Mouse (Mus musculus): ENCODE measurements at regions not wholly inside any gene's neighbourhood (a gene's known extent, or its start where the extent isn't known, plus 50 kb on each side); places are given as distances from the start of the nearest gene placed in this dataset.

DNA sequence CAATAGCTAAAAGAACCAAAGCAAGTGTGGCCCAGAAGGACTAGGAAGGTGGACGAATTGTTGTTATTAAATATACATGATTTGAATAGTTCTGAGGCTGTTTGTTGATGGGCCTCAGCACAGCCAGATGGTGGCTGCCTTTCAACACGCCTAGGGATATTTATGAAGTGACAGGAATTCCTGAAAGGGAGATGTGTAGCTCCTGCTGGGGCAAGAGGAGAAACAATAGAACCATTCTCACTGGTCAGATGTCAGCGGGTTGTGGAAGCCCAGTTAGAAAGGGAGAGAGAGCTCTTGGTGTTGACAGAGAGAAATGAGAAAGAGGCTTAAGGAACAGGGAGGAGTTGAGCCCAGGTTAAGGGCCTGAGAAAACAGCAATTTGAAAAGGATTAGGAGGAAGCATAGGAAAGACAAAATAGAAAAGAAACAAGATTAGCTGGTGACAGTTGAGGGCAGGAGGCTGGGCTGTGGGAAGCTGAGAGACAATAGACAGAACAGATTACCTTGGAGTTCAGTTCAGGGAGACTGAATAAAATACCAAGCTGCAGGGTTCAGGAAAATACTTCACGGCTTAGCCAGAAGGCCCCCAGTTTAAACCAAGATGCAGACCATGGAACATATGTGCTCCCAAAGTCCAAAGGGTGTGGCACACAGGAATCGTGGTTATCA, 174.7 kb upstream of the Ptbp2 start:
- Histone ChIP-seq H3K4me2 (no peak overlapping the region), H3K27ac (no peak overlapping the region), H3K36me3 (no peaks in the 10 kb centered on the region), H3K4me3 (replicated peaks) (no peak overlapping the region), H3K9me3 (no peaks in the 10 kb centered on the region), H3K9ac (replicated peaks) (no peak overlapping the region), H3K27me3 (no peaks in the 10 kb centered on the region), H3K4me1 (replicated peaks) (0 out of 2 replicates have a peak, but pooled peaks cover 7% of the 10 kb centered on the region)
- WGBS = 37% methylated on average over 5 of the region's 5 CpGs
- ATAC-seq (ENCODE audit: insufficient number of reproducible peaks, insufficient read depth, low FRiP score, low TSS enrichment, low read depth) = no peak

DNA sequence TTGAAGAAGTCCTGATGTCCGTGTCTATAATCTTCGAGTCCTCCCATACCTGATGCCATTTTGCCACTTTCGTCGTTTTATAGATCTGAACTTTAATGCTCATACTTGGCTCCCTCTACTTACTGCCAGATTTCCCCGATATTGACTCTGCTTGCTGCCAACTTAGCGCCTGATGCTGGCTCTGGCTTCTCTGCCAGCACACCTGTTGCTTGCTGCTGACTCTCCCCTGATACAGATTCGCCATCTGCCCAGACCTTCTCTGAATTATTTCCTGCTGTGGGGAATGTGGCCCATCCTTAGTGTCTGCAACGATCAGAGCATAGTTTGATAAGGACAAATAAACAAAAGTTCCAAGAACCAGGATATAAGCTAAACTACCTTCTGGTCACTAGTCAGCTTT, 173.3 kb upstream of the Ptbp2 start:
- Histone ChIP-seq H3K27me3 (no peaks in the 10 kb centered on the region), H3K4me3 (replicated peaks) (no peak overlapping the region), H3K27ac (no peak overlapping the region), H3K9me3 (no peaks in the 10 kb centered on the region), H3K36me3 (no peaks in the 10 kb centered on the region), H3K4me1 (replicated peaks) (0 out of 2 replicates have a peak, but pooled peaks cover 7% of the 10 kb centered on the region), H3K4me2 (no peak overlapping the region), H3K9ac (replicated peaks) (no peak overlapping the region)
- ATAC-seq (ENCODE audit: insufficient number of reproducible peaks, insufficient read depth, low FRiP score, low TSS enrichment, low read depth) = no peak
- WGBS = 81% methylated on average over 8 of the region's 8 CpGs

DNA sequence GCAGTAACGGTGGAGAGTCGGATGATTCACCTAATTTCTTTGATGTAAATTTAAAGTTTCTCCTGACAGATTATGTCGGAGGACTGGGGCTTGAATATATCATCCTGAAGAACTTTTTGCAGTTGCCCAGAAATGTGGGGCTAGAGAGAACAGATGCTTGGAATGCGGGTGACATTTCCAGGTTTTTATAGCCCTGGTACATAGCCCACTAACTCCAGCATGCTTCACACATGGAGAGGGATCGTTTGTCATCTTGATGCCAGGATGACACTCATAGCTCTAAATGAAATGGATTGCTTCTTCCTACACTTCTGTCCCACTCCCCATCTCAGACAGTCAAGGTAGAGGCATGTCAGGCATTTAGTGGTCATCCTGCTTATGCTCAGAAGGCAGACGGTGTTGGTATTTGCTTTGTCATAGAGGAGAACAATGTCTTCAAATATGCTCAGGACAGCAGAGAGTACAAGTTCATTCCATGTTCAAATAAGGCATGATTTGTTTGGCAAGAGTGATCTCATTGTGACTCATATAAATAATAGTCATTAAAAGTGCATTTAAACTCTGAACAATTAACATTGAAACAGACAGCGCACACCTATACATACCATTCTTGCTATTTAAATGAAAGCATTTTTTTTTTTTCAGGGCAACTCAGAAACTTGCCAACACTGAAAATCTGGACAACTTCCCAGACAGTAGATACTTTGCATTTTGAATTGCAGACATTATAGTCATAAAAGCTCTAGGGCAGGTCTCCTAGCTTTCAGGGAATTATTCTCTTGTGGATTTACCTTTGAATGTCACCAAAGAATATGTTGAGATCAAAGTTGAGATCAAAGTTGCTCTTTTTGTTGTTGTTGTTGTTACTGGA, 171.7 kb upstream of the Ptbp2 start:
- H3K27ac ChIP-seq = no peak overlapping the region

DNA sequence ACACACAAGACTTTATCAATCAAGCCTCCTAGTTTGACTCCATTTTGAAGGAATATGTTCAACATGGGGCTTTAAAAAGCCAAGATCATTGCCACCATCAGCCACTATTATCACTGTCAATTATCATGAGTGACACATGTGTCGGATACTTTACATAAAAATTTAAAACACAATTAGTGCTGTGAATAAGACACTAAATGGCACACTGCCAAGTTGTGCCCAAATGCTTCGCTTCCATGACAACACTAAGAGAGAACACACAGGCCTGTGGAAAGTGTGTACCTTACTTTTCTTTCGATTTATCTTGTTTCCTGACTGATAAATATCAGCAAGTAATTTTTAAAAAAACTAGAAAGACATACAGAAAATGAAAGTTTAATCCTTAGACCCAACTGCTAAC, 166.5 kb upstream of the Ptbp2 start:
- Histone ChIP-seq H3K4me1 (replicated peaks) (peaks cover 9% of the 10 kb centered on the region; the same call in 1 of the 2 replicates), H3K4me3 (replicated peaks) (no peak overlapping the region)

More for the DNA sequence above, 171.7 kb upstream of the Ptbp2 start:
- Histone ChIP-seq H3K9me3 (no peaks in the 10 kb centered on the region), H3K4me1 (replicated peaks) (0 out of 2 replicates have a peak, but pooled peaks cover 7% of the 10 kb centered on the region), H3K4me2 (no peak overlapping the region), H3K4me3 (replicated peaks) (no peak overlapping the region), H3K9ac (replicated peaks) (no peak overlapping the region), H3K27me3 (no peaks in the 10 kb centered on the region), H3K36me3 (no peaks in the 10 kb centered on the region)
- WGBS = 71% methylated on average over 7 of the region's 7 CpGs
- ATAC-seq (ENCODE audit: insufficient number of reproducible peaks, insufficient read depth, low FRiP score, low TSS enrichment, low read depth) = no peak

DNA sequence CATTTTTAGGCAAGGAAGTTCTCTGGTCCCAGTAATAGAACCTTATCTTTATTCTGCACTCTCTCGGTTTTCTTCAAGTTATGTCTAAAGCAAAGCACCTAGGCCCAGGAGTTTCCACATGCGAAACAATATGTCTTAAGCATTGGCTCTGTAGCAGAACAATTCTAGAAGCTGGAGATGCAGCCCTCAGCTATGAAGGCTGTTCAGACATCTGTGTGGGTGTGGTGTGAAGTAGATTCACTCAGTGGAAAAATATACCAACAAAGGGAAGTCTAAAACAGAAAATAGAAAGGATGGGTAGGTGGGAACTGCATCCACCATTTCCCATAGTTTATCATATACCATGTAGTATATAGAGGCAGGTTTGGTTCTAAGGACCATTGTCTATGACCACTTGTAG, 165.8 kb upstream of the Ptbp2 start:
- H3K27me3 ChIP-seq = no peaks in the 10 kb centered on the region
- peak; percentile 24; the same call in 1 of the 2 replicates for ATAC-seq (ENCODE audit: insufficient number of reproducible peaks, insufficient read depth, low FRiP score, low TSS enrichment, low read depth)
- H3K4me3 ChIP-seq (replicated peaks) = no peak overlapping the region
- H3K9ac ChIP-seq (replicated peaks) = no peak overlapping the region
- no peaks in the 10 kb centered on the region for H3K9me3 ChIP-seq
- H3K4me2 ChIP-seq = peak overlapping the region; percentile 55; the same call in 1 of the 2 replicates
- H3K36me3 ChIP-seq = no peaks in the 10 kb centered on the region
- WGBS = 74% methylated on average over 2 of the region's 2 CpGs
- H3K4me1 ChIP-seq (replicated peaks) = peaks cover 9% of the 10 kb centered on the region; the same call in 1 of the 2 replicates
- no peak overlapping the region for H3K27ac ChIP-seq

More for the DNA sequence above, 166.5 kb upstream of the Ptbp2 start:
- Histone ChIP-seq H3K27me3 (no peaks in the 10 kb centered on the region), H3K27ac (no peak overlapping the region), H3K9me3 (no peaks in the 10 kb centered on the region), H3K36me3 (no peaks in the 10 kb centered on the region), H3K9ac (replicated peaks) (no peak overlapping the region), H3K4me2 (no peak overlapping the region)
- WGBS = 88% methylated on average over 3 of the region's 3 CpGs
- no peak for ATAC-seq (ENCODE audit: insufficient number of reproducible peaks, insufficient read depth, low FRiP score, low TSS enrichment, low read depth)

DNA sequence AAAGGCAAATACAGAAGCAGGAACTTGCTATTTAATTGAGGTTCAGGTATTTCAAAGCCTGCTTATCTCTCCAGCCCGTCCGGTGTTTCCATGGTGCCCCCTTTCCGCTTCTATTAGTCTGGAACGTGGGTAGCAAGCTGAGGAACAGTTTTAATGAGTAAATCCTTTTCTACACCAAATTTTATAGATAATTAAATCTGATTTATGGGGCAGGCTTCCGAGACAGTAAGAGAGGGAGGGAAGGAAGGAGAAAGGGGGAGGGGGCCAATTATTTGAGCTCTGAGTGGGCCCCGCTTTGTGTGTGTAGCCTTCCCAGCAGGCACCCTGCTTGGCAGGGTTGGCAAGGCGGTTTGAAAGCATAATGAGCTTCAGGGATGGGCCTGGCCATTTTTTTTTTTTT, 165.4 kb upstream of the Ptbp2 start:
- no peak overlapping the region for H3K27ac ChIP-seq
- peak; percentile 11; the same call in 1 of the 2 replicates for ATAC-seq (ENCODE audit: insufficient number of reproducible peaks, insufficient read depth, low FRiP score, low TSS enrichment, low read depth)
- WGBS = 6% methylated on average over 7 of the region's 7 CpGs
- H3K4me1 ChIP-seq (replicated peaks) = peaks cover 9% of the 10 kb centered on the region; the same call in 1 of the 2 replicates
- no peaks in the 10 kb centered on the region for H3K36me3 ChIP-seq
- no peak overlapping the region for H3K9ac ChIP-seq (replicated peaks)
- H3K9me3 ChIP-seq = no peaks in the 10 kb centered on the region
- peak overlapping the region; percentile 55 for H3K4me2 ChIP-seq
- peak overlapping the region; percentile 29 for H3K4me3 ChIP-seq (replicated peaks)
- no peaks in the 10 kb centered on the region for H3K27me3 ChIP-seq

DNA sequence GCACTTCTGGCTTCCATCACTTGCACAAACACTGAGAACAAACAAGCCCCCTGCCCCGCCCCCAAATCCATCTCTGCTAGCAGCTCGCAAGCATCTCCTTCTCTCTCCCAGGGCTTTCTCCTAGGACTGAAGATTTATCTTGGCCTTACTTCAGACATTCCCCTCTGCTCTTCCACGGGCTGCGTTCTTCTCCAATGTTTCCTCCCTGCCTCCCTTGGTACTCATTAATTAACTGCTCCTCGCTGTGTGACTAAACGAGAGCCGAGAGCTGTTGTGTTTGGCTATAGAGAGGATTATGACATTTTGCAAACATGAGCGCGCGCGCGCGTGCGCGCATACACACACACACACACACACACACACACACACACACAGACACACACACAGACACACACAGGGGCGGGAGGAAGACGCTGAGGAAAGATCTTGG, 164.8 kb upstream of the Ptbp2 start:
- Histone ChIP-seq H3K4me1 (replicated peaks) (peaks cover 9% of the 10 kb centered on the region; the same call in 1 of the 2 replicates), H3K27me3 (no peaks in the 10 kb centered on the region), H3K9me3 (no peaks in the 10 kb centered on the region), H3K4me2 (peak overlapping the region; percentile 55), H3K9ac (replicated peaks) (peak overlapping the region; percentile 18; the same call in 1 of the 2 replicates), H3K4me3 (replicated peaks) (peak overlapping the region; percentile 29), H3K36me3 (no peaks in the 10 kb centered on the region), H3K27ac (no peak overlapping the region)
- 30% methylated on average over 17 of the region's 17 CpGs for WGBS
- no peak for ATAC-seq (ENCODE audit: insufficient number of reproducible peaks, insufficient read depth, low FRiP score, low TSS enrichment, low read depth)

DNA sequence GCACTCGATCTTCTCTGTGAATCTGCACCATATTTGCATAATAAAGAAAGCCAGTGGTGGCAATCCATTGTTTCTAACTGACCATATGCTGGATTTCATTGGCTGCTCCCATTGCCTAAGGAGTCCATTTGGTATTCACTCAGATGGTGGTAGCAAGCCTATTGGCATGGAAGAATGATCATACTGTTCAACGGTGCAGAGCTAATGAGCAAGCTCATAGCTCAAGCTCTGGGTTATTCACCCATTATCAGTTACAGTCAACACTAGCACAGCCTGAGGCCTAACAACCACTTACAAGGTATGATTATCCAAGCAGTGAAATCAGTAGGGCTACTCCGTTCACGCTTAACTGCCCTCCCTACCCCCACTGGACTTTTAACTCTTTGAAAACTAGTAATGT, 162.9 kb upstream of the Ptbp2 start:
- WGBS = 63% methylated on average over 4 of the region's 4 CpGs
- no peak overlapping the region for H3K4me2 ChIP-seq
- H3K36me3 ChIP-seq = no peaks in the 10 kb centered on the region
- no peak overlapping the region for H3K4me3 ChIP-seq (replicated peaks)
- no peak for ATAC-seq (ENCODE audit: insufficient number of reproducible peaks, insufficient read depth, low FRiP score, low TSS enrichment, low read depth)
- no peak overlapping the region for H3K9ac ChIP-seq (replicated peaks)
- no peak overlapping the region for H3K27ac ChIP-seq
- peaks cover 9% of the 10 kb centered on the region; the same call in 1 of the 2 replicates for H3K4me1 ChIP-seq (replicated peaks)
- H3K9me3 ChIP-seq = no peaks in the 10 kb centered on the region
- no peaks in the 10 kb centered on the region for H3K27me3 ChIP-seq

DNA sequence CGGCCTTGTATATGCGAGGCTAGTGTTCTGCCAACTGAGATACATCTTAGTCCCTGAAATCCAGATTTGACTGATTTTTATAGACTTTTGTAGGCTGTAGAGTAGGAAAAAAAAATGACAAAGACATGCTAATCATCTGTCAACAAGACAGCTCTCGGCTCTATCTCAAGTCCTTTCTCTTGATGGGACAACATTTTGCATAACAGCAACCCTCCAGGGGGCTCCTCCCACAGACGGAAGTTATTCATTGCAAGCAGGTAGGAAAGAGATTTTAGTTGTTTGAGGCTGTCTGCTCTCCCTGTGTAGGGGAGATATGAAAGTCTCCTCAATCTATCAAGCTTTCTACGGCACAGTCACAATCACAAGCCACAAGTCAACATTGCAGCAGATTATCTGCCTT, 159.8 kb upstream of the Ptbp2 start:
- ATAC-seq (ENCODE audit: insufficient number of reproducible peaks, insufficient read depth, low FRiP score, low TSS enrichment, low read depth) = no peak
- Histone ChIP-seq H3K9ac (replicated peaks) (no peak overlapping the region), H3K4me3 (replicated peaks) (no peak overlapping the region), H3K36me3 (no peaks in the 10 kb centered on the region), H3K4me2 (no peak overlapping the region), H3K4me1 (replicated peaks) (no peaks in the 10 kb centered on the region; the same call in 1 of the 2 replicates), H3K9me3 (no peaks in the 10 kb centered on the region), H3K27ac (no peak overlapping the region), H3K27me3 (no peaks in the 10 kb centered on the region)
- 65% methylated on average over 5 of the region's 5 CpGs for WGBS

DNA sequence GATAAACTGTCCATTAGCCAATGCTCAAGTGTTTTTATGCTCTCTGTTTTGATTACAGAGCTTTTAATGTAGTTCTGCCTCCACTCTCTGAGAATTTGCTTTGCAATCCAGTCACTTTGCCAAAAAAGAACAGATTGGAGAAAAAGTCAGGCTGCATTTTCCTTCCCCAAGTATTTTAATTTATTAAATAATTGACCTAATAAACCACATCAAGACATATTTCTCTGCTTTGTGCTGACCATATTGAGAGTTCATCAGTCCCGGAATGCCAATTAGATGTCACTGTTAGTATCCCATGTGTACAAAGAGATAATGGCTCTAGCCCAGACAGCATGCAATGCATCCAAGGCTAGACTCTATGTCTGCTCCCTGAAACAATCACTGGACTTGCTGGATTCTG, 154.8 kb upstream of the Ptbp2 start:
- Histone ChIP-seq H3K9ac (replicated peaks) (no peak overlapping the region), H3K27ac (no peak overlapping the region), H3K9me3 (no peaks in the 10 kb centered on the region), H3K27me3 (no peaks in the 10 kb centered on the region), H3K4me1 (replicated peaks) (0 out of 2 replicates have a peak, but pooled peaks cover 7% of the 10 kb centered on the region), H3K4me2 (no peak overlapping the region), H3K36me3 (no peaks in the 10 kb centered on the region), H3K4me3 (replicated peaks) (no peak overlapping the region)
- no peak for ATAC-seq (ENCODE audit: insufficient number of reproducible peaks, insufficient read depth, low FRiP score, low TSS enrichment, low read depth)
- WGBS = 90% methylated on average over 1 of the region's 1 CpGs

DNA sequence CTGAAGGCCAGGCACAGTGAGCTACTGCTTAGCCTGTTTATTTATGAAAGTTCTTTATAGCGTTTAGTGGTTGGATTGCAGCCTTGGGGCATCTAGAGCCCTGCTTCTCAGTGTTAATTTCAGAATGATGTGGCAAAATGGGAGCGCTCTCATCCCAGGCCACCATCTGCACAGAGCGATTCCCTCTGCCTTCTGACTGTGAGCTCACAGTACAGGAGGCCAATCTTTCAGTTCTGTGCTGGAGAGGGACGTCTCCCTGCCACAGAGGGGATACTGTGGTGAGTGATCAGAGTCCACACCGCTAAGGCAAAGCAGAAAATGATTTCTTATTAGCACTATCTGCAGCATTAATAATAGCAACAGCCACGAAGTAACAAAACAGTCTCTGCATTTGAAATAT, 154.2 kb upstream of the Ptbp2 start:
- ATAC-seq (ENCODE audit: insufficient number of reproducible peaks, insufficient read depth, low FRiP score, low TSS enrichment, low read depth) = no peak
- no peak overlapping the region for H3K9ac ChIP-seq (replicated peaks)
- H3K4me3 ChIP-seq (replicated peaks) = no peak overlapping the region
- no peaks in the 10 kb centered on the region for H3K27me3 ChIP-seq
- peaks cover 7% of the 10 kb centered on the region; the same call in 1 of the 2 replicates for H3K4me1 ChIP-seq (replicated peaks)
- H3K27ac ChIP-seq = no peak overlapping the region
- H3K4me2 ChIP-seq = no peak overlapping the region
- H3K36me3 ChIP-seq = no peaks in the 10 kb centered on the region
- no peaks in the 10 kb centered on the region for H3K9me3 ChIP-seq
- 58% methylated on average over 6 of the region's 6 CpGs for WGBS

All from limb, embryonic 12.5 days (tissue).